In genomic region chr2:73066307-73067167, GRCm38 (mm10) we compare ENCODE assay signal across 8 mouse cellular contexts.
DNase-seq lines count a peak whose midpoint lies in the region; ATAC-seq and TF ChIP-seq lines count a peak whose summit lies in the region.

No protein-coding gene starts in this region.

- no peaks in the 10 kb centered on the region for H3K36me3 ChIP-seq in liver, adult 2 months (ENCODE audit: control insufficient read depth, insufficient read depth, low read length)

- no peaks in the 10 kb centered on the region for H3K4me1 ChIP-seq in liver, adult 2 months (ENCODE audit: control insufficient read depth, insufficient read depth, low read length)

- H3K27ac ChIP-seq in gastrocnemius, adult 2 months, result peak overlapping the region; percentile 28; the same call in 1 of the 2 replicates
- H3K27ac ChIP-seq in liver, adult 2 months (replicated peaks; ENCODE audit: insufficient read depth, low read depth, low read length), result no peak overlapping the region

- peak overlapping the region; percentile 45 for H3K4me3 ChIP-seq in gastrocnemius, adult 2 months
- H3K4me3 ChIP-seq in liver, adult 2 months (ENCODE audit: insufficient read depth, low read depth, low read length), result no peak overlapping the region

- intact Hi-C loops in gastrocnemius, adult 2 months (cut with DNase I), result loop anchor here (5.0 kb wide), 1 partner anchor 339 kb away; no protein-coding TSS in a partner anchor

- WGBS in liver, adult 2 months, result 56% methylated on average over 20 of the region's 20 CpGs

- peak; percentile 60 for DNase-seq in gastrocnemius, adult 2 months
- no peak for DNase-seq in gastrocnemius, adult 18-20 months (ENCODE audit: low spot score)
- peak; percentile 56 for DNase-seq in embryo, embryonic 10.5 days (ENCODE audit: low spot score)
- DNase-seq in heart, postnatal 4 days, result peak; percentile 67
- no peak for DNase-seq in liver, adult 2 months (ENCODE audit: extremely low read depth, low read depth, low spot score)
- no peak for DNase-seq in c-Kit-positive CD71-positive TER-119-positive erythroid progenitor cells, embryonic 14.5 days (ENCODE audit: low spot score)
- no peak for DNase-seq in right cerebral cortex, adult 18-20 months

- TF ChIP-seq POLR2A in liver, adult 2 months (IDR thresholded peaks at IDR 0.05; ENCODE audit: extremely low read depth, insufficient read depth, low read length), result no peak

- H3K27me3 ChIP-seq in liver, adult 2 months (ENCODE audit: control insufficient read depth, insufficient read depth, low read length), result no peaks in the 10 kb centered on the region

- ATAC-seq in cerebellum, adult (ENCODE audit: insufficient number of reproducible peaks, low FRiP score, low TSS enrichment), result no peak

- H3K79me2 ChIP-seq in liver, adult 2 months (ENCODE audit: control insufficient read depth, insufficient read depth, low read length), result no peaks in the 10 kb centered on the region

- H3K9ac ChIP-seq in liver, adult 2 months (ENCODE audit: low read depth, low read length), result no peak overlapping the region

- peak; percentile 56 for TF ChIP-seq CTCF in gastrocnemius, adult 2 months (IDR thresholded peaks at IDR 0.05)
- 0 out of 2 replicates have a peak, but pooled peaks have one; percentile 5 for TF ChIP-seq CTCF in liver, adult 2 months (IDR thresholded peaks at IDR 0.05; ENCODE audit: low read depth, low read length)

Comparison
In these comparisons a context has a peak if more than half of its experiments do, and no peak if none do; other contexts are left out.
1. DNase-seq: peak in gastrocnemius, adult 2 months (single experiment), embryo, embryonic 10.5 days (single experiment) and heart, postnatal 4 days (single experiment); none in gastrocnemius, adult 18-20 months (single experiment), liver, adult 2 months (single experiment), c-Kit-positive CD71-positive TER-119-positive erythroid progenitor cells, embryonic 14.5 days (single experiment) and right cerebral cortex, adult 18-20 months (single experiment).